Mouse (Mus musculus) kidney, adult 2 months (tissue): Measurements from ENCODE around the gene Wdr27.

ENCODE experiments used
- CTCF ChIP-seq: fragments of 200-500 bp; conservative IDR thresholded peaks from 2 replicates; pipeline ENCODE4 v1.5.1; 2011; ENCODE audit warnings: low read depth, mild to moderate bottlenecking, control low read depth, low read length, moderate library complexity, mixed read lengths; ENCODE audit not compliant: insufficient read depth, insufficient read length
- POLR2A ChIP-seq: fragments of 200-500 bp; IDR thresholded peaks from one replicate; pipeline ENCODE4 v1.6.1; 2011; ENCODE audit warnings: low read depth, low read length, control low read depth

DNA sequence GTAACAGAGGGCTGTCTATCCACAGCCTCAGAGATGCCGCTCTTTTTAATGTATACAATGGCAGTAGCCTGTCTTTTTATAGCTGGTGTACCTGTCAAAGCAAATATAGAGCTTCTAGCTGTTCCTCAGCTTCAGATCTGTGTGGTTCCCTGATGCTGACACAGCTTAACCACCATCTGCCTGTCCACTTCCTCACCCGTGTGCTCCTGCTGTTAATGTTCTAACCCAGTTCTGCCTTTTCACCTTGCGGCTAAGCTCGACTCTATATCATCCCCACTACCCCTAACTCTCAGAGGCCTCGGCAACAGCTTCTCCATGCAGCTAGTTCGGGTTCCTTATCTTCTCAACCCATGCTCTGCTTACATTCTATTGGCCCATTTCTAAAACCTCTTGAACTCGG lies 12.3 kb downstream of the Wdr27 start:
- TF ChIP-seq POLR2A (no peak), CTCF (no peak)
